Mouse (Mus musculus) erythroblast, embryonic 14.5 days (primary cell): ENCODE measurements around the gene Ttll10.

Experiments used
- GATA1 ChIP-seq: IDR thresholded peaks from 2 replicates; pipeline ENCODE4 v1.6.1; 2012; ENCODE audit warnings: low read length, inconsistent platforms, mixed read lengths
- TAL1 ChIP-seq: IDR thresholded peaks from 3 replicates; pipeline ENCODE4 v1.6.1; 2012; ENCODE audit warnings: low read length, inconsistent platforms, mixed read lengths

- TF ChIP-seq GATA1 = no peak
- TF ChIP-seq TAL1 = no peak
These were observed 17.7 kb upstream of the Ttll10 start for GRCm38 (mm10) chr4:156076911-156077382.
